Mouse (Mus musculus): Measurements from ENCODE around the gene Cox14. TPM values are rescaled to one million over a fixed set of nuclear protein-coding genes. Genes with fewer than 3 reads are reported as not detected.
"Not testable (repeated sequence)": the region's sequence is repeated elsewhere in the genome, so short reads cannot be mapped to it uniquely, and the experiment has no call there.

Cox14 gene
- 60.9 and 68.1 TPM in 2 replicates for total RNA-seq (2014; fragmentation: Nextera tagmentation)
- 17.2 and 30.4 TPM in 2 replicates for total RNA-seq (2017)

DNA sequence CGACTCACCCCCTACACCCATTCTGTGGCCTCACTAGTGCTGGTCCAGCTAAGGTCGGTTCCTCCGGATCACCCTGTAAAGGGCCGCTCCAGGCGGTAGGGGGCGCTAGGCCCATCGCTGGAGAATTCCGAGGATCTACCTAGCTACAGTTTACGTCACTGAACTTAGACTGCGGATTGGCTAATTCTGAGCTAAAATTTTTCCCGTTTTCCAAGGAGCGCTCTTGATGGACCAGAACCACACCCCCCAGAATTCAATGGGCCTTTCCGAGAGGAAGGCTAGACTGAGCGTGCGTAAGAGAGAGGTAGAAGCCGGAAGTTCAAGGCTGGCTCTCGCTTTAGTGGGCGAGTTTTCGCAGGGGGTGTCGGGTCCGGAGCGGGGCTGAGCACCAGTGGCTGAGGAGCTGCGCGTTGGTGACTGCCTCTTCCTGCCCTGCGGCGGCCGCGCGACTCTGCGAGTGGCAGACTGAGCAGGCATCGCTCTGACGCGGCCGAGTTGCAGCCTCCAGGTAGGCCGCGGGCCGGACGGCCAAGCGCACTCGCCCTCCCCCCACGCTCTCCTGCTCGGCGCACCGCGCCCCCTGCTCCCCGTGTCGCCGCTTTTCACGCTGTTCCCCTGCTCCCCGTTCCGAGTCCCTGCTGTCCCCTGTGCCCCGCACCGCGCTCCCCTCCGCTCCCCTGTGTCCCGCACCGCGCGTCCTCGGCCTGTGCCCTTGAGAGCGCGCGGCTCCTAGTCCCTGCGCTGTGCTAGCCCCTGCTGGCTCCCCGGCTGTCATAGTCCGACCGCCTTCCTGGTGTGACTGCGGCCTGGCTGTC, at the start of gene Cox14:
Gene Cox14, plus strand, starts transcription at position 278 of the 815 bp plus-strand sequence.
- ATAC-seq (replicated peaks; ENCODE audit: low FRiP score, low TSS enrichment, poor library complexity, severe bottlenecking) = peak; percentile 83

DNA sequence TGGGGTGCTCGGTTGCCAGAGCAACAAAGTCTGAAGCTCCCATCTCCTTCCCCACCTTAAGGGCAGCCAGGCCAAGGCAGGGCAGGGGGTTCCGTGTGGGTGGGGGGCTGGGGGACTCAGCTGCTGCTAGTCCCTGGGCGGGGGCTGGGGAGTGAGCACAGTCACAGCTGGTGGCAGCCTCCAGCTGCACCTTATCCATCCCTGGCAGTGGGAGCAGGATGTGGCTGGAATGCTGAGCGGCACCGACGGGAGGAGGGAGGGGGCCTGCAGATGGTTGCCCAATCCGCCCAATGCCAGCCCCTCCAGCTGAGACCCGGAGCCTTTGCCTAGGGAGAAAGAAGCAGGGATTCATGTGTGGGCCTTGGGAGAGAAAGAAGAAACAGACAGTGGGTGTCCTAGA, 48.3 kb upstream of the Cox14 start:
- no peak for ATAC-seq (replicated peaks; ENCODE audit: low FRiP score, low TSS enrichment, poor library complexity, severe bottlenecking)

DNA sequence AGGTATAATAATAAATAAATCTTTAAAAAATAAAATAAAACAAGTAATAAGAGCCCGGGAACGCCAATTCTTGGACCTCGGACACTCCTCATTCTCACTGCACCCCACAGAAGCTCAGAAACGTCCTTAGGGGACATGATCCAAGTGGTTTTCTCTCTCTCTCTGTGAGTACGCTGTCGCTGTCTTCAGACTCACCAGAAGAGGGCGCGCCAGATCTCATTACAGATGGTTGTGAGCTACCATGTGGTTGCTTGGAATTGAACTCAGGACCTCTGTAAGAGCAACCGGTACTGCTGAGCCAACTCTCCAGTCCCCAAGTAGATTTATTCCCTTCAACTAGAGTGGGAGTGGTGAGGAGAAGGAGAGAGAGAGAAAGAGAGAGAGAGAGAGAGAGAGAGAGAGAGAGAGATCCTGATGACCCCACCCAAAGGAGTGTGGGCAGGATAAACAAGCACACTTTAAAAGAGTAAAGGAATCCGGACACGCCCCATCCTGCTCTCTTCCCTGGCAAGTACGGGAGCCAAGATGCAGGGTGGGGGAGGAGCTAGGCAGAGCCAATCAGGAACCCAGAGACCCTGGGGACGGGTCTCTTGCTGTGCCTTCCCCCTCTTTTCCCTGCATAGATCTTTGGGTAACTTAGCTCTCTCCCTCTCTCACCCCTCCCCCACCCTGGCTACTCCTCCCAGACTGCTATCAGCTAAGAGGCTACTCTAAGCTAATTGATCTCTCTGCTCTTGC, 47.2 kb upstream of the Cox14 start:
- no peak for ATAC-seq (replicated peaks; ENCODE audit: low FRiP score, low TSS enrichment, poor library complexity, severe bottlenecking)

DNA sequence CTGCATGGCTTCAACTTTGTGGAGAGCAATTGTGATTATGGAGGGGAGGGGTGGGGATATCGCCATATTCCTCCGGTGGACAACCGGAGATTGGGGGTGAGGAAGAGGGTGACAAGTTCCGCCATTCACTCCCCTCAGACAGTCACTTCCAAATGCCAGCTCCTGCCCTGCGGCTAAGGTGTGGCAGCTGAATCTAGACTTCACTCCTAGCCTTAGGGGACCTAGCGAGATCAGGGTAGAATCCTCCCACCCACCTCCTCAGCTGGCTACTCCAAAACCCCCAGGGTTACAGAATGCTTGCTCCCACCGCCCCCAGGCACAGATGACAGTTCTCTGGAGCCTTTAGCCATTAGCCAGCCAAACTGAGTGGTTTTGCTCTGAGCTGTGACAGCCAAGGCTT, 46.4 kb upstream of the Cox14 start:
- ATAC-seq (replicated peaks; ENCODE audit: low FRiP score, low TSS enrichment, poor library complexity, severe bottlenecking) = no peak

DNA sequence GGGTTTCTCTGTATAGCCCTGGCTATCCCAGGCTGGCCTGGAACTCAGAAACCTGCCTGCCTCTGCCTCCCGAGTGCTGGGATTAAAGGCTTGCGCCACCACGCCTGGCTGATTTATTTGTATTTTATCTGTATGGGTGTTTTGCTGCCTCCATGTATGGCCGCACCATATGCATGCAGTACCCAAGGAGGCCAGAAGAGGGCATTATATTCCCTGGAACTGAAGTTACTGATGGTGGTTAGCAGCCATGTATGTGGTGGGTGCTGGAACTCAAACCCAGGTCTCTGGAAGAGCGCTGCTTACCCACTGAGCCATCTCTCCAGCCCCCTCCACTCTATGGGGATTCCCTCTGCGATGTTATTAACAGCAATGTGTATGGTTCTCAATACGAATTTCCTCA, 42.5 kb upstream of the Cox14 start:
- ATAC-seq (replicated peaks; ENCODE audit: low FRiP score, low TSS enrichment, poor library complexity, severe bottlenecking) = peak; percentile 34; the same call in 1 of the 2 replicates

DNA sequence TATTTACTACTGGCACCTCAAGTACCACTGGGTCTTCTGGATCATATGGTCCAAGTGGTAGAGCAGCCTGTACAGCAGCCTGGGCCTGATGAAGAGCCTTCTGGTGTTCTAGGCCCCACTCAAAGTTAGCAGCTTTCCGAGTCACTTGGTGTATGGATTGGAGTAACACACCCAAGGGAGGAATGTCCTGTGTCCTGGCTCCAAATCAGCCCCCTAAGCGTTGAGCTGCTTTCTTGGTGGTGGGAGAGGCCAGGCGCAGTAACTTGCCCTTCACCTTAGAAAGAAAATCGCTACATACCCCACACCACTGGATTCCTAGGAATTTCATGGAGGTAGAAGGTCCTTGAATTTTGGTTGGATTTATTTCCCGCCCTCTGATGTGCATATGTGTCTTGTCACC, 41.3 kb upstream of the Cox14 start:
- ATAC-seq (replicated peaks; ENCODE audit: low FRiP score, low TSS enrichment, poor library complexity, severe bottlenecking) = no peak

DNA sequence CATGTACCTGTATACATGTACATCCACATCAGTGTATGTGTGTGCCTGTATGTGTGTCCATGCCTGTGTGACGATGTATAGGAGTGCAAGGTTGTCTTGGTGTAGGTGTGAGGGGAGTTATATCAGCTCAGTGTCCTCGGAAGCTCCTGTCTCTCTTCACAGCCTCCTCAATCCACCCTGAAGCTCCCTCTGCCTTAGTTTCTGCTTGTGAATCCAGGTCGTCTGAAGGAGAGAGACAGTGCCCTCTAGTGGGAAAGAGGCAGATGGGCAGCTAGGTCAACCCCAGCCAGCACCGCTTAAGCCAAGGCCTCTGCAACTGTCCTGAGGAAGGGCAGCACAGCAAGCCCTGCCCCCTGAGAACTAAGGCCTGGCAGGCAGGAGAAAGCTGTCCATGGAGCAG, 36.7 kb upstream of the Cox14 start:
- ATAC-seq (replicated peaks; ENCODE audit: low FRiP score, low TSS enrichment, poor library complexity, severe bottlenecking) = peak; percentile 86

DNA sequence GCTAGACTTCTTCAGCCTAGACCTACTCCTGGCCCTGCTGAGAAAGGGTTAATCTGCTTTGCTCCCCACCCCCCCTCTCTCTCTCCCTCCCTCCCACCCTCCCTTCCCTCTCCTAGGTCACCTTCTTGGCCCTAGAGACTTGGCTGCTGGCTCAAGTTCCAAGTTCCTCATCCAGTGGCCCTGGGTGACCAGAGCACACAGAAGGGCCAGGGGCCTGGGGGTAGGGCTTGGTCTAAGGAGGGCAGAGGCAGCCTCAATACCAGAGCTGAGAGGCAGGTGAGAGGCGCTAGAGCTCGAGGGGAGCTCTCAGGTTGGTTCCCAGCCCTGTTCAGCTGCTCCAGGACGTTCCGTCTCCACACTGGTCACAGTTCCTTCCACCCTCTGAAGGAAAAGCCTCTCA, 34.5 kb upstream of the Cox14 start:
- ATAC-seq (replicated peaks; ENCODE audit: low FRiP score, low TSS enrichment, poor library complexity, severe bottlenecking) = no peak

DNA sequence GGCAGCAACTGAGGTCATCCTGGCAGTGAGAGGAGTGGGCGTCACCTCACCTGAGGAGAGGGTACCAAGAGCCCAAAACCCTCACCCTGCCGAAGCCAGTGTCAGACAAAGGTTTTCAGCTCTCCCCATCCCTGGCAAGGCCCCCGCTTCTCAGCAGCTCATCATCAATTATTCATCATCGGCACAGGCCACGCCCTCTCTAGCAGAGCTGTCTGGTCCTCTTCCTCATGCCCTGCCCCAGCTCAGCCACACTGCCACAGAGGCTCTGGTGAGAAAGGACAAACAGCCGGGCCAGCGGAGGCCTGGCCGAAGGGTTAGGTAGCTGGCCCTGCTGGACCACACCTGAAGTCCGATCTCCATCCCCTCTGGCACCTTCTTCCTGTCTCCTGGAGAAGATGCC, 33.4 kb upstream of the Cox14 start:
- no peak for ATAC-seq (replicated peaks; ENCODE audit: low FRiP score, low TSS enrichment, poor library complexity, severe bottlenecking)

DNA sequence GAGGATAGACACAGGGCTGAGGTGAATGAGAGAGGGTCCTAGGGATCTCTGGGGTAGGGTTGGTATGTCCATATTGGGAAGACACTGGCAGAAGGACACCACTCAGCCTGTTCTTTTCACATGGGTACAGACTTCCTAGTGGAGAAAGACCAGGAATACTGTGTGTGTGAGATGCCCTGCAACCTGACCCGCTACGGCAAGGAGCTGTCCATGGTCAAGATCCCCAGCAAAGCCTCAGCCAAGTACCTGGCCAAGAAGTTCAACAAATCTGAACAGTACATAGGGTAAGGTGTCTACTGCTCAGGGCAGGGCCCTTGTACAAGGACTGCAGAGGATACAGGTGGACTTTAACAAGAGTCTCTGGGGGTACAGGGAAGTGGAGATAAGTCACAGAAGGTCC, 28.1 kb upstream of the Cox14 start:
- ATAC-seq (replicated peaks; ENCODE audit: low FRiP score, low TSS enrichment, poor library complexity, severe bottlenecking) = no peak

DNA sequence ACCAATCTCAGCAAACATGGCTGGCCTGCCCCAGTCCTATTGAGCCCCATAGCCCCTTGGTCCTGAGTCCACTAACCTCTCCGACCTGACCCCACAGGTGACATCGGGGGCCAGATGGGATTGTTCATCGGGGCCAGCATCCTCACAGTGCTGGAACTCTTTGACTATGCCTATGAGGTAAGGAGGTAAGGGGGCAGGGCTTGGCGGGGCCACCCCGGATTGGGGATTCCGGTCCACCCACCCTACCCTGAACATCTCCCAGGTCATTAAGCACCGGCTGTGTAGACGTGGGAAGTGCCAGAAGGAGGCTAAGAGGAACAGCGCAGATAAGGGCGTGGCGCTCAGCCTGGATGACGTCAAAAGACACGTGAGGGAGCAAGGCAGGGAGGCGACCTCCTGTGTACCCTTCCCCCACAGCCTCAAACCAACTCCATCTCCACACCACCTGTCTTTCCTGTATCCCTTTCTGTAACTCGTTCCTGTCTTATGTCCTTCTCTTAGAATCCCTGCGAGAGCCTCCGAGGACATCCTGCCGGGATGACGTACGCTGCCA, 26.8 kb upstream of the Cox14 start:
- no peak for ATAC-seq (replicated peaks; ENCODE audit: low FRiP score, low TSS enrichment, poor library complexity, severe bottlenecking)

DNA sequence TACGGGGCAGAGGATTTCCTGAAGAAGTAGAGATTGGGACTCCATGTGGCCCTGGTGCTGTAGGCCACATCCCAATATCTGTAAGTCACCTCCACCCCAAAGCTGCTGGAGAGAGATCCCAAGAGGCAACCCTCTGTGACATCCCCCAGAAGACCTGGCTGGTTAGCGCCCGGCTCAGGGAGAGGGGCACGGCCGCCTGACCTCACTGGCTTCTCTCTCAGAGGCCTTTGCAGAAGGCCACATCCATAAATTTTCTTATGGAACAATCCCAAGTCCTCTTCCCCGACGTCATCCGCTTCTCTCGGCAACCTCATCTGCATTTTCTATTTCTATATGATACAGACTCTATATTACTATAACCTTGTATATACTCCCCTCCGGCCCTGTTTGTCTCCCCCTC, 25.7 kb upstream of the Cox14 start:
- ATAC-seq (replicated peaks; ENCODE audit: low FRiP score, low TSS enrichment, poor library complexity, severe bottlenecking) = no peak

DNA sequence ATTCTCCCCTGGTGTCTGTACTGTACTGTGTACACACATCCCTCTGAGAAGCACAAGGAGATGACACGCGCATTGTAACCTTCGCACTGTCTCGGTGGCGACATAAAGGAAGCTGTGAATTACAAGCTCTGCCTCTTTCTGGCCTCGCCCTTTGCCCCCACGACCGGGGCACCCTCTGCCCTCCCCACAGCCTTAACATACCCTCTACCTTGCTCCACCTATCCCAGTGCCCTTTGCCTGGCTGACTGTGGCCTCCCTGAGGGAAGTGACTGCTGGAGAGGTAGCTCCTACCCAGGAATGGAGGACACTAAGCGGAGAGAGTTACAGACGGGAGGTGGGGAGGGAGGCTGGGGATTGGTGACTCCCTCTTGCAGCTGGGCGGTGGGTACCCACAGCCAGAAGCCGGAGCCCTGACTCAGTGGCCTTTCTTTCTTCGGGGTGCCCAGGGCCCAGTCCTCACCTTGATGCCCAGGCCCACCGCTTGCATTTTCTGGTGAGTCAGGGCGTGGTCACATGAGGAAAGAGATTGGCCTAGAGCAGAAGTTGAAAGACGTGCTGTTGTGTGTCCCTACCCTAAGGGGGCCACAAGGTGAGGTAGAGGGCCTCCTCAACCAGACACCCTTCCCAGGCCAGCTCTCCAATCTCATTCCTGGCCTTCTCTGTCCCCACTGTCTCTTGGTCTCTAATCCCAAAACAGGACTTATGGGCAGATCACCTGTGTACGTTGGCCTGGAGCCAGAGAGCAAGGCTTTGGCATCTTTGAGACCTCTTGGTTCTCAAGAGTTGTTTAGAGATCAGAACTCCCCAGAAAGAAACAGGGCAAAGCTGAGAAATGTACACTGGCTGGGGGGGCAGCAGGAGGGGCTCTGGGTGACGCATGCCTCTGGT, 25.0 kb upstream of the Cox14 start:
- no peak for ATAC-seq (replicated peaks; ENCODE audit: low FRiP score, low TSS enrichment, poor library complexity, severe bottlenecking)

DNA sequence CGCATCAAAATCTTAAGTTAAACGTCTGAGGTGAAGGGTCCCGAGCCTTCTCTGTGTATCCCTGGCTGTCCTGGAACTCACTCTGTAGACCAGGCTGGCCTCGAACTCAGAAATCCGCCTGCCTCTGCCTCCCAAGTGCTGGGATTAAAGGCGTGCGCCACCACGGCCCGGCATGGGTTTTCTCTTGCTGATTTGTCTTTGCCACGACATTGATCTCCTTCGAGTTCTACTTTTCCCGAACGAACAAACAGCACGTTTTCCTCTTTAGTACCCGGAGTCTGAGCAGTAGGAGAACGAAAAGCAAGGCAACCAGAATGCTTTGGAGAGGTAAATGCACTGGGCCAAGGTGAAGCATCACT, 23.8 kb upstream of the Cox14 start:
- ATAC-seq (replicated peaks; ENCODE audit: low FRiP score, low TSS enrichment, poor library complexity, severe bottlenecking) = not testable (repeated sequence)

DNA sequence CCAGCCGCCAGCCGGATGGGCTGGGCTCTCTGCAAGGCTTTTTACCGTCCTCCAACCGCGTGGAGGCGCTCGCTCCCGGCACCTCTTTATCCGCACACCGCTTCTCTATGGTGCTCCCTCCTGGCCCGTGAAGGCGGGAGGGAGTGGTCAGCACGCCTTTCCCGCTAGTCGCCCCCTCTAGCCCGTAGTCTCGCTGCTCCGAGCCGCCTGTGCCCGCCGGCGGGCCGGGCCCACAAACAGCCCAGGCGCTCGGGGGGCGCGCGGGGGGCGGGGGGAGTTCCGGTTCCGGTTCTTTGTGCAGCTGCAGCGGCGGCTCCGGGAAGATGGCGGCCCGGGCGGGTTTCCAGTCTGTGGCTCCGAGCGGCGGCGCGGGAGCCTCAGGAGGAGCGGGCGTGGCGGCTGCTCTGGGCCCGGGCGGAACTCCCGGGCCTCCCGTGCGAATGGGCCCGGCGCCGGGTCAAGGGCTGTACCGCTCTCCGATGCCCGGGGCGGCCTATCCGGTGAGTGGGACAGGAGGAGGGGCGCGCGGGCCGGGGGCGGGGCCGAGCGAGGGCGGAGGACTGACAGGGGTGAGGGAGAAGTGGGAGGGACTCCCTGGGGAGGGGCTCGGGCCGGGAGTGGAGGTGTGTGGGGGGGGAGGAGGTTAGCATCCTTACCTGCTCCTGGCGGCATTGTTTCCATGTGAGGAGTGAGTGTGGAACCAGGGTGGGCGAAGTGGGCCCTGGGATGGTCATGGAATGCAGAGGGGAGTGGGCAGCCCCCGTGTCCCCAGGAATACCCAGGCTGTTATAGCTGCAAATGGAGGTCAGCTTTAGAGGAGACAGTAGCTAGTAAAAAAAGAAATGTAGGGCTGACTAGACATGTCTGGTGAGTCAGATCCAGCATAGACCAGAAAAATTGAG, 23.2 kb upstream of the Cox14 start, which contains the start of gene Smarcd1:
Gene Smarcd1, plus strand, starts transcription at position 131 of the 902 bp plus-strand sequence.
- peak; percentile 77 for ATAC-seq (replicated peaks; ENCODE audit: low FRiP score, low TSS enrichment, poor library complexity, severe bottlenecking)

DNA sequence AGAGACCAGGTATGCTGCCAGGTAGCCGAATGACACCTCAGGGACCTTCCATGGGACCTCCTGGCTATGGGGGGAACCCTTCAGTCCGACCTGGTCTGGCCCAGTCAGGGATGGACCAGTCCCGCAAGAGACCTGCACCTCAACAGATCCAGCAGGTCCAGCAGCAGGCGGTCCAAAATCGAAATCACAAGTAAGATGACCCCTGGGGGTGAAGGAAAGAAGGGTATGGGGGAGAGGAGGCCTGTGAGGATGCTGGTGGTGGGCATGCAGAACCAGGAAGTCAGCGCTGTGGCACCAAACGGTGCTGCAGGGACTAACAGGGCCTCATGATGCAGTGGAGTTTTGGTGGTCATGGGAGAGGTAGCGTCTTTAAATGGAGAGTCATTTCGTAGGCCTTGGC, 22.3 kb upstream of the Cox14 start:
- ATAC-seq (replicated peaks; ENCODE audit: low FRiP score, low TSS enrichment, poor library complexity, severe bottlenecking) = no peak

DNA sequence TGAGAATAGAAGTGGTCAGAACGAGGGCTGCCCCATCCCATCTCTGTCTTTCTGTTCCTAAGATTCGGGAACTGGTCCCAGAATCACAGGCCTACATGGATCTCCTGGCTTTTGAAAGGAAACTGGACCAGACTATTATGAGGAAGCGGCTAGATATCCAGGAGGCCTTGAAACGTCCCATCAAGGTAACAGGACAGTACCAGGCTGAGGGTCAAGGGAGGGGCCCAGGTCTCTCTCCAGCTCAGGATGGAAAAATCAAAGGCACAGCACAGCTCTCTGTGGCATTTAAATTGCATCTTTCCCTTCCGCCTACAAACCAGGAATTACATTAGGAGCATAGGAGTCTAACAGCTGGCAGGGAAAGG, 21.8 kb upstream of the Cox14 start:
- no peak for ATAC-seq (replicated peaks; ENCODE audit: low FRiP score, low TSS enrichment, poor library complexity, severe bottlenecking)

DNA sequence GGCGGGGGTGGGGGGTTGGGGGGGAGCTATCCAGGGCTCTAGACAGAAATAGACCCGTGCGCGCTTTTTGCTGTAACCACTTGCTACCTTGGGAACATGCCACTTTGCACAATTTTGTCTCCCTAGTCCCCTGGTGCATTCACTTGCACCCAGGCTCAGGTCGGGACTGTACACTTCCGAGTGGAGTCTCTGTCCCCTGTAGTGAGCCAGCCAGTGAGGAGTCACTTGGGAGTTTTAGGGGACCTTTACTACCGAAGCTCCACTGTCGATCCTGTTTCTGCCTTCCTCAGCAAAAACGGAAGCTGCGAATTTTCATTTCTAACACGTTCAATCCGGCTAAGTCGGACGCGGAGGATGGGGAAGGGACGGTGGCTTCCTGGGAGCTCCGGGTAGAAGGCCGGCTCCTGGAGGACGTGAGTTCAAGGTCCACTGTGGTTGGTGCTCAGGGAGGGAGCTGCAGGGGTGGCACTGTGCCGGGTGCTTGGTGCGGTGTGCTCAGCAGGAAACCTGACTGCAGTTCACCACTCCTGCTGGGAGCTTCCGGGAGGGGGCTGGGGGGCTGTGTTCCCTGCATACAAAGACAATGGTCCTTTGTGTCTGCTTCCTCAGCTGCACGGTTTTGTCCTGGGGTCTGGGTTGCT, 21.3 kb upstream of the Cox14 start:
- ATAC-seq (replicated peaks; ENCODE audit: low FRiP score, low TSS enrichment, poor library complexity, severe bottlenecking) = no peak

All from megakaryocyte-erythroid progenitor cell, adult 5-6 weeks (primary cell).